Comparison of ENCODE assay signal across 8 mouse cellular contexts in the genomic region with DNA sequence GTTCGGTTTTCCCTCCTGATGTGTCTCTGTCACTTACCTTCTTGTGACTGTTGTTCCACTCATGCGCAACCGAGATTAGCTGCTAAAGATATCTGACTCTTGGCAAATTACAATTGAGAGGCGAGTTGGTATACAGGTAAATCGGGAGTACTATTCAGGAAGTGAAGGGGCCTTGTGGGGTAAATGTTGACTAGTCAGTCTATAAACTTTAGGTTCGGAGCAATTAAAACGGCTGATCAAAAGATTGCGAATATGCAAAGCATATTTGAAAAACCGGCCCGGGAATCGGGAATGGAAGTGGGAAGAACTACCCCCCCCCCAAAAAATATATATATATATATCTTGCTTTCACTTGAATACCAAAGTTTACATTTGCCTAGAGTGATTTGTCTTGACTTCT. TPM values are rescaled to one million over a fixed set of nuclear protein-coding genes. Genes with fewer than 3 reads are reported as not detected.
A peak's percentile ranks its signal among the peaks of the same experiment; 100 is the strongest.
DNase-seq lines count a peak whose midpoint lies in the region; ATAC-seq and TF ChIP-seq lines count a peak whose summit lies in the region.

A gene (minus strand): TSS at position 101 of the 400 bp plus-strand sequence.

- no peaks in the 10 kb centered on the region for H3K36me3 ChIP-seq in testis, adult 2 months (ENCODE audit: control insufficient read depth, insufficient read depth, low read length)
- no peaks in the 10 kb centered on the region for H3K36me3 ChIP-seq in limb, embryonic 12.5 days

- no peaks in the 10 kb centered on the region for H3K9me3 ChIP-seq in limb, embryonic 12.5 days

- peak within 1 kb of the TSS; percentile 88 for H3K9ac ChIP-seq in limb, embryonic 12.5 days (replicated peaks)

- WGBS in limb, embryonic 12.5 days = 38% methylated on average over 11 of the region's 11 CpGs

- peaks cover 10% of the 10 kb centered on the region for H3K4me1 ChIP-seq in testis, adult 2 months (ENCODE audit: control insufficient read depth, insufficient read depth, low read length)
- peaks cover 18% of the 10 kb centered on the region for H3K4me1 ChIP-seq in limb, embryonic 12.5 days (replicated peaks)

- H3K4me3 ChIP-seq in testis, adult 2 months (ENCODE audit: control insufficient read depth, low read depth, low read length) = peak within 1 kb of the TSS; percentile 91
- peak within 1 kb of the TSS; percentile 78 for H3K4me3 ChIP-seq in limb, embryonic 12.5 days (replicated peaks)

- no peak for TF ChIP-seq POLR2A in testis, adult 2 months (IDR thresholded peaks at IDR 0.05; ENCODE audit: control insufficient read depth, low read depth, low read length)

- H3K27ac ChIP-seq in testis, adult 2 months (ENCODE audit: control insufficient read depth, insufficient read depth, low read depth, low read length) = peak within 1 kb of the TSS; percentile 32
- H3K27ac ChIP-seq in limb, embryonic 12.5 days = peak within 1 kb of the TSS; percentile 56

- H3K4me2 ChIP-seq in limb, embryonic 12.5 days = peak within 1 kb of the TSS; percentile 74

- TF ChIP-seq CTCF in testis, adult 2 months (IDR thresholded peaks at IDR 0.05; ENCODE audit: control insufficient read depth, insufficient read depth, insufficient replicate concordance, low read depth, low read length) = no peak

- DNase-seq in frontal cortex, adult 2 months (ENCODE audit: extremely low spot score in 1 of 2, low spot score in 1 of 2) = peak in 1 of 2 experiments; percentile 23
- DNase-seq in frontal cortex, postnatal 14 days (ENCODE audit: low spot score in 2 of 2) = no peak
- DNase-seq in testis, postnatal 10 days (ENCODE audit: low spot score) = no peak
- DNase-seq in embryo, embryonic 11 days = no peak
- no peak for DNase-seq in spleen, postnatal 36 days (ENCODE audit: low spot score in 2 of 2)

- no peaks in the 10 kb centered on the region for H3K27me3 ChIP-seq in testis, adult 2 months (ENCODE audit: control insufficient read depth, insufficient read depth, low read length)
- no peaks in the 10 kb centered on the region for H3K27me3 ChIP-seq in limb, embryonic 12.5 days

- ATAC-seq in limb, embryonic 12.5 days (ENCODE audit: insufficient number of reproducible peaks, insufficient read depth, low FRiP score, low TSS enrichment, low read depth) = no peak
- ATAC-seq in monocyte, adult 5-6 weeks (replicated peaks; ENCODE audit: insufficient number of reproducible peaks, low FRiP score, low TSS enrichment, poor library complexity, severe bottlenecking) = no peak

RNA-seq across cellular contexts. Expression of the gene that starts here (rescaled TPM):
- 18.5 and 18.9 TPM in 2 replicates for polyA plus RNA-seq in frontal cortex, adult 2 months (2012; rRNA removed)
- polyA plus RNA-seq in testis, adult 2 months (2012; rRNA removed) = 3.1 and 3.7 TPM in 2 replicates
- 8.9 and 10.5 TPM in 2 replicates for polyA plus RNA-seq in limb, embryonic 12.5 days (2016; fragmentation: Nextera tagmentation; extraction: Ambion mirVana)
- total RNA-seq in monocyte, adult 5-6 weeks (2017) = 0.29 TPM in 1 of 3 replicates, not detected in the others
